Mouse (Mus musculus) lung, adult 2 months (tissue): ENCODE measurements around the gene Cyp27a1.

ENCODE experiments used
- CTCF ChIP-seq: fragments of 200-500 bp; IDR thresholded peaks from 2 replicates; pipeline ENCODE4 v1.5.1; 2011; ENCODE audit warnings: mild to moderate bottlenecking, low read length, control low read depth; ENCODE audit not compliant: insufficient read depth
- POLR2A ChIP-seq: fragments of 200-500 bp; IDR thresholded peaks from 2 replicates; pipeline ENCODE4 v1.6.1; 2011; ENCODE audit warnings: low read depth, mild to moderate bottlenecking, control low read depth, low read length, borderline replicate concordance; ENCODE audit errors: extremely low read depth

DNA sequence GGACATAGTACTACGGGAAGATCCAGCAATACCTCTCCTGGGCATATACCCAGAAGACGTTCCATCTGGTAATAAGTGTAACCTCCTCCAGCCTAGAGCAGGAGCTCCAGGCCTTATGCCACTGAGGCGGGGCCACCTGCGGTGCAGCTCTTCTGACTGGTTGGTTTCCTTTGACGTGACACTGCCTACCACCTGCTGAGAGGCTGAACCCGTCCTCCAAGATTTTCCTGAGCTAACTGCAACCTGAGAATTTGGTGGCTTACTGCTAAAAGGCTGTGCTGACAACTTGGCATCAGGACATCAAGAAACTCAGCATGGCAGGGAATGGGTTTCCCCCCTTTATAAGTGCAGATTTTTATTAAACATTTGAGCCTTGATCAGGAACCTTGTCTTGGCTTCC, 3.8 kb upstream of the Cyp27a1 start:
- TF ChIP-seq CTCF = no peak
- no peak for TF ChIP-seq POLR2A
